Mouse (Mus musculus) left cerebral cortex, adult 8-10 months (tissue): ENCODE results near the gene Scly. TPM values are rescaled to one million over a fixed set of nuclear protein-coding genes. Genes with fewer than 3 reads are reported as not detected.

Experiments
- DNase-seq, 2 experiments: peaks; one replicate each; pipeline ENCODE4 v3.0.0; 2022; ENCODE audit warnings: low spot score in 2 of 2
- total RNA-seq, 4 experiments: library from RNA; stranded (reverse); gene quantifications; 2 replicates each; pipeline ENCODE4 v1.2.4; 2022

Gene Scly
- total RNA-seq, result 10 to 100 TPM; 19.5 to 24.4 (median 21.5) TPM

GRCm38 (mm10) chr1:91297799-91298744 is at the start of gene Scly:
Scly (plus strand) TSS chr1:91298338.
- peak; percentile 86 to 94 for DNase-seq

- DNase-seq, result no peak
Measured at GRCm38 (mm10) chr1:91248970-91249369, 49.2 kb upstream of the Scly start.

GRCm38 (mm10) chr1:91249564-91250414 is 48.3 kb upstream of the Scly start, which contains the start of gene Ube2f:
Ube2f (plus strand) TSS chr1:91250304.
- peak; percentile 89 to 98 for DNase-seq

GRCm38 (mm10) chr1:91250415-91251147 is 47.6 kb upstream of the Scly start:
- no peak for DNase-seq

GRCm38 (mm10) chr1:91251148-91251650 is 46.9 kb upstream of the Scly start:
- DNase-seq, result no peak

- DNase-seq, result no peak
Measured at GRCm38 (mm10) chr1:91251927-91252326, 46.2 kb upstream of the Scly start.

- no peak for DNase-seq
Measured at GRCm38 (mm10) chr1:91257918-91258317, 40.2 kb upstream of the Scly start.

- no peak for DNase-seq
Measured at GRCm38 (mm10) chr1:91259794-91260193, 38.3 kb upstream of the Scly start.

GRCm38 (mm10) chr1:91262508-91262907 is 35.6 kb upstream of the Scly start:
- no peak for DNase-seq

- DNase-seq, result no peak
Measured at GRCm38 (mm10) chr1:91272260-91272659, 25.9 kb upstream of the Scly start.

- no peak for DNase-seq
Measured at GRCm38 (mm10) chr1:91276581-91276980, 21.6 kb upstream of the Scly start.

GRCm38 (mm10) chr1:91277480-91277879 is 20.7 kb upstream of the Scly start:
- no peak for DNase-seq

GRCm38 (mm10) chr1:91278410-91279119 is 19.6 kb upstream of the Scly start:
- DNase-seq, result no peak

GRCm38 (mm10) chr1:91279126-91279525 is 19.0 kb upstream of the Scly start:
- no peak for DNase-seq

GRCm38 (mm10) chr1:91282582-91282981 is 15.6 kb upstream of the Scly start:
- DNase-seq, result no peak

- no peak for DNase-seq
Measured at GRCm38 (mm10) chr1:91289375-91289774, 8.8 kb upstream of the Scly start.

- DNase-seq, result no peak
Measured at GRCm38 (mm10) chr1:91292101-91292825, 5.9 kb upstream of the Scly start.

- no peak for DNase-seq
Measured at GRCm38 (mm10) chr1:91295544-91295943, 2.6 kb upstream of the Scly start.

- DNase-seq, result no peak
Measured at GRCm38 (mm10) chr1:91299026-91299706, 1.0 kb downstream of the Scly start.
